Mouse (Mus musculus) CH12.LX (cell line): ENCODE measurements around the gene Ptgs1. TPM values are rescaled to one million over a fixed set of nuclear protein-coding genes. Genes with fewer than 3 reads are reported as not detected.

Source experiments
- DNase-seq: peaks from one replicate; pipeline ENCODE4 v3.0.0-alpha.2; 2013; ENCODE audit errors: extremely low read depth
- H3K27ac ChIP-seq: 2 replicates; pipeline ENCODE4 v1.5.1; 2012; ENCODE audit warnings: low read depth, mild to moderate bottlenecking, control low read depth, moderate library complexity; ENCODE audit not compliant: insufficient read depth
- H3K27me3 ChIP-seq: replicated peaks from 2 replicates; pipeline ENCODE3; 2012; ENCODE audit warnings: inconsistent platforms
- H3K36me3 ChIP-seq, 2 experiments: replicated peaks in 1 of 2; 2 replicates each; pipeline versions ENCODE3 to v1.6.1; 2012; ENCODE audit warnings: inconsistent platforms in 1 of 2, low read length in 1 of 2, mild to moderate bottlenecking in 1 of 2, mixed read lengths in 1 of 2, moderate library complexity in 1 of 2; ENCODE audit not compliant: control insufficient read depth in 1 of 2, insufficient read depth in 1 of 2
- H3K4me1 ChIP-seq, 2 experiments: 2 replicates each; pipeline ENCODE4 v1.6.1; 2012; ENCODE audit warnings: inconsistent platforms in 1 of 2, moderate library complexity in 1 of 2; ENCODE audit not compliant: insufficient read depth in 2 of 2, control insufficient read depth in 1 of 2
- H3K4me2 ChIP-seq: 2 replicates; pipeline ENCODE4 v1.6.1; 2012; ENCODE audit warnings: low read depth, mild to moderate bottlenecking, control low read depth; ENCODE audit not compliant: poor library complexity, insufficient read depth, severe bottlenecking
- H3K4me3 ChIP-seq, 3 experiments: fragments of 150-350 bp in 1 of 3; sonication (generic) in 1 of 3; replicated peaks in 1 of 3; 2 replicates each; pipeline versions ENCODE3 to v1.5.1; 2011 to 2012; ENCODE audit warnings: low read depth in 2 of 3, low read length in 2 of 3, mild to moderate bottlenecking in 2 of 3, moderate library complexity in 2 of 3, control low read depth in 1 of 3, improper control_type of control experiment in 1 of 3, inconsistent platforms in 1 of 3, mixed read lengths in 1 of 3; ENCODE audit not compliant: poor library complexity in 1 of 3
- H3K79me2 ChIP-seq: replicated peaks from 2 replicates; pipeline ENCODE4 v1.6.1; 2012; ENCODE audit warnings: mild to moderate bottlenecking, moderate library complexity; ENCODE audit not compliant: control insufficient read depth, poor library complexity, insufficient read depth, severe bottlenecking; ENCODE audit errors: extremely low read depth
- H3K9ac ChIP-seq: 2 replicates; pipeline ENCODE4 v1.6.1; 2012; ENCODE audit warnings: low read depth, mild to moderate bottlenecking, control low read depth, moderate library complexity; ENCODE audit not compliant: insufficient read depth
- H3K9me3 ChIP-seq: replicated peaks from 2 replicates; pipeline ENCODE3; 2012; ENCODE audit warnings: low read length, inconsistent platforms, mixed read lengths
- BHLHE40 ChIP-seq: IDR thresholded peaks from 2 replicates; pipeline ENCODE4 v1.6.1; 2011; ENCODE audit warnings: mild to moderate bottlenecking, low read depth, low read length, improper control_type of control experiment
- CHD1 ChIP-seq: IDR thresholded peaks from 2 replicates; pipeline ENCODE4 v1.6.1; 2012; ENCODE audit warnings: low read depth, low read length, improper control_type of control experiment, inconsistent platforms
- CHD2 ChIP-seq: IDR thresholded peaks from 2 replicates; pipeline ENCODE4 v1.6.1; 2011; ENCODE audit warnings: low read length, improper control_type of control experiment
- E2F4 ChIP-seq: IDR thresholded peaks from 2 replicates; pipeline ENCODE4 v1.6.1; 2011; ENCODE audit warnings: low read depth, low read length, improper control_type of control experiment; ENCODE audit not compliant: insufficient replicate concordance
- ELF1 ChIP-seq: IDR thresholded peaks from 2 replicates; pipeline ENCODE4 v1.6.1; 2014; ENCODE audit warnings: low read depth, mild to moderate bottlenecking, inconsistent platforms, low read length, improper control_type of control experiment
- ETS1 ChIP-seq: conservative IDR thresholded peaks from 2 replicates; pipeline ENCODE4 v1.6.1; 2012; ENCODE audit warnings: low read depth, mild to moderate bottlenecking, inconsistent platforms, low read length, improper control_type of control experiment, moderate library complexity
- GABPA ChIP-seq: IDR thresholded peaks from 2 replicates; pipeline ENCODE4 v1.6.1; 2012; ENCODE audit warnings: low read depth, low read length, improper control_type of control experiment, inconsistent platforms; ENCODE audit not compliant: insufficient replicate concordance
- HCFC1 ChIP-seq: IDR thresholded peaks from 2 replicates; pipeline ENCODE4 v1.6.1; 2012; ENCODE audit warnings: low read depth, mild to moderate bottlenecking, inconsistent platforms, low read length, improper control_type of control experiment
- IRF4 ChIP-seq: IDR thresholded peaks from 2 replicates; pipeline ENCODE4 v1.6.1; 2014; ENCODE audit warnings: low read depth, mild to moderate bottlenecking, inconsistent platforms, low read length, improper control_type of control experiment
- JUN ChIP-seq: IDR thresholded peaks from 2 replicates; pipeline ENCODE4 v1.6.1; 2011; ENCODE audit warnings: low read depth, mild to moderate bottlenecking, low read length, improper control_type of control experiment, moderate library complexity; ENCODE audit not compliant: insufficient read depth
- JUND ChIP-seq: conservative IDR thresholded peaks from 2 replicates; pipeline ENCODE4 v1.6.1; 2011; ENCODE audit warnings: low read depth, low read length, improper control_type of control experiment
- KAT2A ChIP-seq: IDR thresholded peaks from 2 replicates; pipeline ENCODE4 v1.6.1; 2012; ENCODE audit warnings: low read length, improper control_type of control experiment, inconsistent platforms; ENCODE audit not compliant: insufficient replicate concordance
- MAFK ChIP-seq: IDR thresholded peaks from 2 replicates; pipeline ENCODE4 v1.6.1; 2011; ENCODE audit warnings: low read length, improper control_type of control experiment; ENCODE audit not compliant: insufficient replicate concordance
- MAZ ChIP-seq: IDR thresholded peaks from 2 replicates; pipeline ENCODE4 v1.6.1; 2012; ENCODE audit warnings: low read depth, mild to moderate bottlenecking, inconsistent platforms, low read length, improper control_type of control experiment, moderate library complexity
- MEF2A ChIP-seq: IDR thresholded peaks from 2 replicates; pipeline ENCODE4 v1.6.1; 2014; ENCODE audit warnings: low read depth, mild to moderate bottlenecking, inconsistent platforms, low read length, improper control_type of control experiment, borderline replicate concordance
- NRF1 ChIP-seq: IDR thresholded peaks from 2 replicates; pipeline ENCODE4 v1.6.1; 2014; ENCODE audit warnings: low read depth, mild to moderate bottlenecking, inconsistent platforms, low read length, improper control_type of control experiment, moderate library complexity
- POLR2A ChIP-seq: IDR thresholded peaks from 2 replicates; pipeline ENCODE4 v1.6.1; 2011; ENCODE audit warnings: low read depth, mild to moderate bottlenecking, improper control_type of control experiment, low read length
- POLR2AphosphoS2 ChIP-seq: IDR thresholded peaks from 2 replicates; pipeline ENCODE4 v1.6.1; 2011; ENCODE audit warnings: low read depth, low read length, improper control_type of control experiment
- RCOR1 ChIP-seq: conservative IDR thresholded peaks from 2 replicates; pipeline ENCODE4 v1.6.1; 2012; ENCODE audit warnings: low read depth, mild to moderate bottlenecking, inconsistent platforms, low read length, improper control_type of control experiment
- SIN3A ChIP-seq: IDR thresholded peaks from 2 replicates; pipeline ENCODE4 v1.6.1; 2012; ENCODE audit warnings: low read length, improper control_type of control experiment, inconsistent platforms
- SMC3 ChIP-seq: IDR thresholded peaks from 2 replicates; pipeline ENCODE4 v1.6.1; 2011; ENCODE audit warnings: low read depth, low read length, improper control_type of control experiment
- TBP ChIP-seq: conservative IDR thresholded peaks from 2 replicates; pipeline ENCODE4 v1.6.1; 2011; ENCODE audit warnings: low read depth, low read length, improper control_type of control experiment
- TCF12 ChIP-seq: IDR thresholded peaks from 2 replicates; pipeline ENCODE4 v1.6.1; 2014; ENCODE audit warnings: low read depth, mild to moderate bottlenecking, inconsistent platforms, low read length, improper control_type of control experiment
- UBTF ChIP-seq: IDR thresholded peaks from 2 replicates; pipeline ENCODE4 v1.6.1; 2012; ENCODE audit warnings: low read depth, mild to moderate bottlenecking, inconsistent platforms, low read length, improper control_type of control experiment, moderate library complexity
- USF1 ChIP-seq: IDR thresholded peaks from 2 replicates; pipeline ENCODE4 v1.6.1; 2014; ENCODE audit warnings: low read depth, mild to moderate bottlenecking, inconsistent platforms, low read length, improper control_type of control experiment
- USF2 ChIP-seq: conservative IDR thresholded peaks from 2 replicates; pipeline ENCODE4 v1.6.1; 2011; ENCODE audit warnings: low read depth, low read length, improper control_type of control experiment
- ZC3H11A ChIP-seq: IDR thresholded peaks from 2 replicates; pipeline ENCODE4 v1.6.1; 2012; ENCODE audit warnings: low read depth, mild to moderate bottlenecking, inconsistent platforms, low read length, improper control_type of control experiment
- ZMIZ1 ChIP-seq: IDR thresholded peaks from 2 replicates; pipeline ENCODE4 v1.6.1; 2012; ENCODE audit warnings: low read depth, mild to moderate bottlenecking, inconsistent platforms, low read length, improper control_type of control experiment
- dilution Hi-C: fragments of 300-500 bp; cut with MboI; formaldehyde crosslinking; loops from 2 replicates; pipeline ENCODE4 v1.14.3; 2020; ENCODE audit warnings: low sequenced_read_pairs; ENCODE audit not compliant: extremely low pct_unique_long_range_greater_than_20kb, extremely low pct_ligation_motif_present
- in situ Hi-C: fragments of 300-500 bp; cut with MboI; formaldehyde crosslinking; loops from 3 replicates; pipeline ENCODE4 v1.14.3; 2019; ENCODE audit warnings: low sequenced_read_pairs, low pct_ligation_motif_present, low pct_unique_long_range_greater_than_20kb, mixed read lengths
- polyA plus RNA-seq: library from polyadenylated mRNA; unstranded; fragments of >175 nt; gene quantifications from 2 replicates; pipeline ENCODE4 v1.2.1, GENCODE M21; 2012; ENCODE audit warnings: low read depth; ENCODE audit not compliant: insufficient read length
- total RNA-seq, 2 experiments: library from RNA; depleted of rRNA; stranded (reverse); fragments of 300-350 nt in 1 of 2; fragments of >200 nt in 1 of 2; gene quantifications; 2 replicates each; pipeline ENCODE4 v1.2.3; 2012 to 2014

Gene Ptgs1
- total and polyA plus RNA-seq, 3 experiments, result 1.6 to 3.1 (median 3.0) TPM

GRCm38 (mm10) chr2:36270186-36270585 lies 40.0 kb downstream of the Ptgs1 start:
- in situ Hi-C loops, result loop anchor here (10.0 kb wide), 1 partner anchor 55 kb away; no protein-coding TSS in a partner anchor
- Histone ChIP-seq H3K9ac (no peak overlapping the region), H3K27ac (no peak overlapping the region), H3K27me3 (no peaks in the 10 kb centered on the region), H3K4me1 (peaks cover 0 to 23% of the 10 kb centered on the region in 2 experiments; a peak in 2 of 4 replicates), H3K4me2 (no peak overlapping the region), H3K4me3 (no peak overlapping the region), H3K79me2 (no peaks in the 10 kb centered on the region), H3K36me3 (no peaks in the 10 kb centered on the region), H3K9me3 (no peaks in the 10 kb centered on the region)
- dilution Hi-C loops, result no loop called here
- TF ChIP-seq SMC3 (no peak), CHD2 (no peak), E2F4 (no peak), USF1 (no peak), ZC3H11A (no peak), MAFK (no peak), POLR2AphosphoS2 (no peak), USF2 (no peak), BHLHE40 (no peak), TCF12 (no peak), GABPA (no peak), ETS1 (no peak), UBTF (no peak), TBP (no peak), JUN (no peak), RCOR1 (no peak), NRF1 (no peak), IRF4 (no peak), MAZ (no peak)
- no peak for DNase-seq

- in situ Hi-C loops, result loop anchor here (10.0 kb wide), 1 partner anchor 56 kb away; no protein-coding TSS in a partner anchor
- DNase-seq, result no peak
- H3K9ac ChIP-seq, result no peak overlapping the region
- no peaks in the 10 kb centered on the region for H3K36me3 ChIP-seq
- no peak for TF ChIP-seq POLR2AphosphoS2
- TF ChIP-seq MEF2A, result no peak
- no peak for TF ChIP-seq SIN3A
- TF ChIP-seq MAZ, result no peak
- TF ChIP-seq KAT2A, result no peak
- no peak for TF ChIP-seq HCFC1
- TF ChIP-seq TCF12, result no peak
- TF ChIP-seq POLR2A, result no peak
- no peak for TF ChIP-seq CHD2
- no peak for TF ChIP-seq ELF1
- TF ChIP-seq MAFK, result no peak
- TF ChIP-seq UBTF, result no peak
- no peak for TF ChIP-seq GABPA
- TF ChIP-seq BHLHE40, result no peak
- TF ChIP-seq JUND, result no peak
- TF ChIP-seq ZMIZ1, result no peak
- no peak for TF ChIP-seq CHD1
- TF ChIP-seq E2F4, result no peak
- H3K27me3 ChIP-seq, result no peaks in the 10 kb centered on the region
- no peak overlapping the region for H3K27ac ChIP-seq
- no peaks in the 10 kb centered on the region for H3K9me3 ChIP-seq
- H3K79me2 ChIP-seq, result no peaks in the 10 kb centered on the region
- H3K4me3 ChIP-seq, result no peak overlapping the region
- dilution Hi-C loops, result no loop called here
- H3K4me2 ChIP-seq, result no peak overlapping the region
- H3K4me1 ChIP-seq, result peaks cover 0 to 23% of the 10 kb centered on the region in 2 experiments; a peak in 2 of 4 replicates
Observed at GRCm38 (mm10) chr2:36271085-36271484, 40.9 kb downstream of the Ptgs1 start.
